ENCODE assay signal across 10 mouse cellular contexts in genomic region chr10:20657316-20658081, GRCm38 (mm10).
A peak's percentile ranks its signal among the peaks of the same experiment; 100 is the strongest.
DNase-seq lines count a peak whose midpoint lies in the region; ATAC-seq and TF ChIP-seq lines count a peak whose summit lies in the region.
"Had no signal": no experiment of that assay in that cellular context is flagged by ENCODE, and none has a peak within 500 bp of the region (broad histone marks: within the 10 kb centered on the region; RNA-seq: fewer than 3 reads in every experiment).

No protein-coding gene starts in this region.

- H3K9ac ChIP-seq in stomach, postnatal 0 days (ENCODE audit: low read length) = 0 out of 2 replicates have a peak overlapping the region, but pooled peaks have one; percentile 13
- H3K9ac ChIP-seq: midbrain, embryonic 12.5 days had no signal

- TF ChIP-seq CTCF in stomach, postnatal 0 days (IDR thresholded peaks at IDR 0.05; ENCODE audit: low read depth) = no peak

- intact Hi-C loops in heart, postnatal 10 days (cut with DNase I) = loop anchor here (5.0 kb wide), 1 partner anchor 250 kb away; no protein-coding TSS in a partner anchor

- 54% methylated on average over 12 of the region's 12 CpGs for WGBS in stomach, postnatal 0 days

- H3K27me3 ChIP-seq in stomach, postnatal 0 days (ENCODE audit: control insufficient read depth, insufficient read depth, low read length) = no peaks in the 10 kb centered on the region
- H3K27me3 ChIP-seq: midbrain, embryonic 12.5 days had no signal

- peak; percentile 21 for DNase-seq in retina, postnatal 1 day
- DNase-seq in retina, embryonic 14.5 days (ENCODE audit: low spot score) = no peak
- peak; percentile 31 for DNase-seq in forelimb bud, embryonic 11.5 days (ENCODE audit: low read depth, low spot score)
- peak; percentile 67 to 74 for DNase-seq in heart, postnatal 10 days
- no peak for DNase-seq in stomach, postnatal 0 days (ENCODE audit: low spot score)
- DNase-seq in testis, postnatal 10 days (ENCODE audit: low spot score) = no peak
- DNase-seq in lung, postnatal 36 days = no peak
- DNase-seq: kidney, adult 8-10 months; thymus, postnatal 14 days had no signal

- no peak for ATAC-seq in stomach, postnatal 0 days (ENCODE audit: low FRiP score, low TSS enrichment)

- H3K36me3 ChIP-seq in stomach, postnatal 0 days (ENCODE audit: control insufficient read depth, insufficient read depth, low read length) = no peaks in the 10 kb centered on the region
- H3K36me3 ChIP-seq: midbrain, embryonic 12.5 days had no signal

- H3K4me2 ChIP-seq in stomach, postnatal 0 days (replicated peaks; ENCODE audit: low read depth) = no peak overlapping the region
- H3K4me2 ChIP-seq: midbrain, embryonic 12.5 days had no signal

- peak overlapping the region; percentile 31; the same call in 1 of the 2 replicates for H3K27ac ChIP-seq in stomach, postnatal 0 days (replicated peaks)
- H3K27ac ChIP-seq: midbrain, embryonic 12.5 days had no signal

- H3K4me3 ChIP-seq in stomach, postnatal 0 days (ENCODE audit: low read depth, low read length) = no peak overlapping the region
- H3K4me3 ChIP-seq: midbrain, embryonic 12.5 days had no signal

- H3K4me1 ChIP-seq in stomach, postnatal 0 days (replicated peaks; ENCODE audit: control insufficient read depth, insufficient read depth) = peaks cover 2% of the 10 kb centered on the region; the same call in 1 of the 2 replicates
- H3K4me1 ChIP-seq: midbrain, embryonic 12.5 days had no signal

- no peak for TF ChIP-seq EP300 in stomach, postnatal 0 days (optimal IDR thresholded peaks at IDR 0.05)

- no peaks in the 10 kb centered on the region for H3K9me3 ChIP-seq in stomach, postnatal 0 days (ENCODE audit: control insufficient read depth, low read length)
- H3K9me3 ChIP-seq: midbrain, embryonic 12.5 days had no signal

Comparison
In these comparisons a context has a peak if more than half of its experiments do, and no peak if none do; other contexts are left out.
1. DNase-seq: peak in retina, postnatal 1 day (single experiment), forelimb bud, embryonic 11.5 days (single experiment) and heart, postnatal 10 days (2 of 2); none in retina, embryonic 14.5 days (single experiment), stomach, postnatal 0 days (single experiment), testis, postnatal 10 days (single experiment) and lung, postnatal 36 days (single experiment).